Mouse (Mus musculus) forebrain, postnatal 0 days (tissue): Measurements from ENCODE around the gene Gm37240. TPM values are rescaled to one million over a fixed set of nuclear protein-coding genes. Genes with fewer than 3 reads are reported as not detected.

ENCODE experiments used
- ATAC-seq: fragments of 200-750 bp; cut with Nextera tagmentation; 2 replicates; pipeline ENCODE4 v1.8.0; 2017; ENCODE audit warnings: mild to moderate bottlenecking, moderate library complexity
- DNase-seq: peaks from one replicate; pipeline ENCODE4 v3.0.0-alpha.2; 2015
- H3K27ac ChIP-seq: fragments of 300-500 bp; sonication (generic); 2 replicates; pipeline ENCODE4 v1.5.1; 2014; ENCODE audit warnings: low read depth, mild to moderate bottlenecking, antibody characterized with exemption, low read length, moderate library complexity, mixed read lengths
- H3K27me3 ChIP-seq: fragments of 300-500 bp; sonication (generic); 2 replicates; pipeline ENCODE4 v1.6.1; 2014; ENCODE audit warnings: mild to moderate bottlenecking, low read length, mixed read lengths; ENCODE audit not compliant: insufficient read depth
- H3K36me3 ChIP-seq: fragments of 300-500 bp; sonication (generic); 2 replicates; pipeline ENCODE4 v1.6.1; 2014; ENCODE audit warnings: mild to moderate bottlenecking, moderate library complexity; ENCODE audit not compliant: insufficient read depth
- H3K4me1 ChIP-seq: fragments of 300-500 bp; sonication (generic); 2 replicates; pipeline ENCODE4 v1.6.1; 2014; ENCODE audit warnings: antibody characterized with exemption; ENCODE audit not compliant: insufficient read depth
- H3K4me2 ChIP-seq: fragments of 300-500 bp; sonication (generic); 2 replicates; pipeline ENCODE4 v1.6.1; 2014; ENCODE audit warnings: low read depth, mild to moderate bottlenecking, moderate library complexity
- H3K4me3 ChIP-seq: fragments of 300-500 bp; sonication (generic); 2 replicates; pipeline ENCODE4 v1.5.1; 2014; ENCODE audit warnings: low read depth, low read length, mixed read lengths
- H3K9ac ChIP-seq: fragments of 300-500 bp; sonication (generic); 2 replicates; pipeline ENCODE4 v1.6.1; 2014; ENCODE audit warnings: mild to moderate bottlenecking
- H3K9me3 ChIP-seq: fragments of 300-500 bp; sonication (generic); 2 replicates; pipeline ENCODE4 v1.6.1; 2016; ENCODE audit warnings: low read length
- CTCF ChIP-seq: sonication (generic); IDR thresholded peaks from 2 replicates; pipeline ENCODE4 v1.5.1; 2016; ENCODE audit warnings: antibody characterized with exemption, control low read depth, low read depth
- WGBS: fragments of 180-500 bp; shearing (Covaris S2); extraction: QIAGEN DNeasy Blood & Tissue Kit; methylation state at CpG from one replicate; pipeline ENCODE4 v1.1.7; 2014; 5-methylcytosine and 5-hydroxymethylcytosine counted together
- polyA plus RNA-seq: library from polyadenylated mRNA; unstranded; fragments of >200 nt; fragmentation: Nextera tagmentation; extraction: Ambion mirVana; gene quantifications from 2 replicates; pipeline ENCODE4 v1.2.1, GENCODE M21; 2015
- total RNA-seq: library from RNA; depleted of rRNA; stranded (reverse); fragments of >200 nt; gene quantifications from 2 replicates; pipeline ENCODE4 v1.2.3, GENCODE M21; 2014

Gm37240 gene
- total and polyA plus RNA-seq, 2 experiments from 2014 or later: 0.67 to 1.2 TPM

DNA sequence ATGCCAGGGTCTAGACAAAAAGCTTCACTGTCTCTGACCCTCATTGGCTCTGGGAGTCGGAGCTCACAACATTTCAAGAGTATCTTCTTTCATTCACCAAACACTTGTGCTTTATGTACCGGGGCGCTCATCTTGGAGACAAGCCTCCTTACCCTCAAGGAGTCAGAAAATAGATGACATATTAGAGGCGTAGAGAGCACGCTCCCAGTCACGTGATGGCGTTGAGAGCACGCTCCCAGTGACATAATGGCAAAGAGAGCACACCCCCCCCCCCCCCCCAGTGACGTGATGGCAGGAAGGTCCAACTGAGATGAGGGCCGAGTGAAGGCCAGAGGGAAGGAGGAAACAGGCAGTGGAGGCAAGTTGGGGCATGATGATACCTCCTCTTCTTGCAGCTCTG is 517.5 kb downstream of the Gm37240 start:
- 91% methylated on average over 9 of the region's 10 CpGs for WGBS
- no peak overlapping the region for H3K4me3 ChIP-seq
- H3K9ac ChIP-seq: no peak overlapping the region
- no peaks in the 10 kb centered on the region for H3K9me3 ChIP-seq
- ATAC-seq (no peak), DNase-seq (no peak)
- no peak for TF ChIP-seq CTCF
- H3K4me2 ChIP-seq: no peak overlapping the region
- H3K27ac ChIP-seq: 0 out of 2 replicates have a peak overlapping the region, but pooled peaks have one; percentile 9
- H3K36me3 ChIP-seq: no peaks in the 10 kb centered on the region
- H3K4me1 ChIP-seq: peaks cover 6% of the 10 kb centered on the region; the same call in 1 of the 2 replicates
- no peaks in the 10 kb centered on the region for H3K27me3 ChIP-seq

DNA sequence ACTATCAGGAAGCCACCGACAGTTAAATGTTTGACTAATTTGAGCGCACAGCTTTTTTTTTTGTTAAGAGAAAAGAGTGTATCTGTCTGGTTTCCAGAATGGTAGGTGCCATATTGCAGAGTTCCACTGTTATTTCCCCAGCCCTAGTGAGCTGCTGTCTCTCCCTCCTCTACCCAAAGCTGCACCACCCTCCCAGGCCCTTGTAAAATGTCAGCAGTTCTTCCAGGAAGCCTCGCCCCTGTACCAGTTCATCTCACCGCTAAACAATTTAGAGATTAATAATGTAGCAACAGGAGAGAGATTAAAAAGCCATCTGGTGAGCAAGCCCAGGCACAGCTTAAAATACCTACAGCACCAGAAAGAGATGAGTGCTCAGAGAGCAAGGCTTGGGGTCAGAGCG is 518.2 kb downstream of the Gm37240 start:
- H3K27me3 ChIP-seq: no peaks in the 10 kb centered on the region
- H3K9me3 ChIP-seq: no peaks in the 10 kb centered on the region
- H3K27ac ChIP-seq: peak overlapping the region; percentile 64
- H3K9ac ChIP-seq: no peak overlapping the region
- H3K4me1 ChIP-seq: peaks cover 6% of the 10 kb centered on the region; the same call in 1 of the 2 replicates
- TF ChIP-seq CTCF: no peak
- H3K36me3 ChIP-seq: no peaks in the 10 kb centered on the region
- DNase-seq: no peak
- no peak overlapping the region for H3K4me2 ChIP-seq
- no peak overlapping the region for H3K4me3 ChIP-seq
- 74% methylated on average over 5 of the region's 5 CpGs for WGBS
- ATAC-seq: peak; percentile 70

DNA sequence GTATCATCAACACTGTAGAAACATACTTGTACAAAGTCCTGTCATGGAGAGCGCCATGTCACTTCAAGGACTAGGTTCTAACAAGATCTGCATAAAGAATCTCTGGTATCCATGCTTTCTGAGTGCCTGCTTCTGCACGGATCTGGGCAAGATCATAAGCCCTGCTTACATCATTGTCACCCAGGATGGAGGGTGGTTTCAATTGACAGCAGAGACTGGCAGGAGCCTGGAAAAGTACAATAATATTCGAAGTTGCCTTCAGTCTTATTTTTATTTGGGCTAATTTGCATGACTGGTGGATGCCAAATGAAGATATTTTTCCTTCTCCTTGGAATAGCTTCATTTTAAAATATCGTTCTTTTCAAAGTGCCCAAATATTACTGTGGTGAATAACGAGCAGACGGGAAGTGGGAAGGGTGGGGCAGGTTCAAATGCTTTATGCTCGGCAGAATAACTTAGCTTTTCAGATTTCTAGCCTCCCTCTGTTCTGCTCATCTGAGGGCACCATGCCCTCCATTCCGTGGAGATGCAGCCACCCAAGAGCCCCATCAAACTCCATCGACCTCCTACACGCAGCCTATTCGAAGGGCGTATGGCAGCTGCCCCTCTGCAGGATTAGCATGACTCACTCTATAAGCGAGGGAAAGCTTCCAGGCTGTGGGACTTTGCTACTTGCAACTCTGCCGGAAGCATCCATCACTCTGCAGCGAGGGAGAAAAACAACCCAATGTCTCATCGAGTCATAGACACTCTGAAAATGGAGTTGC is 518.8 kb downstream of the Gm37240 start:
- no peaks in the 10 kb centered on the region for H3K27me3 ChIP-seq
- no peak overlapping the region for H3K9ac ChIP-seq
- DNase-seq (peak; percentile 54), ATAC-seq (peak; percentile 81)
- H3K4me2 ChIP-seq: no peak overlapping the region
- peaks cover 6% of the 10 kb centered on the region; the same call in 1 of the 2 replicates for H3K4me1 ChIP-seq
- no peaks in the 10 kb centered on the region for H3K36me3 ChIP-seq
- 54% methylated on average over 16 of the region's 16 CpGs for WGBS
- H3K4me3 ChIP-seq: no peak overlapping the region
- peak overlapping the region; percentile 64 for H3K27ac ChIP-seq
- TF ChIP-seq CTCF: no peak
- no peaks in the 10 kb centered on the region for H3K9me3 ChIP-seq

DNA sequence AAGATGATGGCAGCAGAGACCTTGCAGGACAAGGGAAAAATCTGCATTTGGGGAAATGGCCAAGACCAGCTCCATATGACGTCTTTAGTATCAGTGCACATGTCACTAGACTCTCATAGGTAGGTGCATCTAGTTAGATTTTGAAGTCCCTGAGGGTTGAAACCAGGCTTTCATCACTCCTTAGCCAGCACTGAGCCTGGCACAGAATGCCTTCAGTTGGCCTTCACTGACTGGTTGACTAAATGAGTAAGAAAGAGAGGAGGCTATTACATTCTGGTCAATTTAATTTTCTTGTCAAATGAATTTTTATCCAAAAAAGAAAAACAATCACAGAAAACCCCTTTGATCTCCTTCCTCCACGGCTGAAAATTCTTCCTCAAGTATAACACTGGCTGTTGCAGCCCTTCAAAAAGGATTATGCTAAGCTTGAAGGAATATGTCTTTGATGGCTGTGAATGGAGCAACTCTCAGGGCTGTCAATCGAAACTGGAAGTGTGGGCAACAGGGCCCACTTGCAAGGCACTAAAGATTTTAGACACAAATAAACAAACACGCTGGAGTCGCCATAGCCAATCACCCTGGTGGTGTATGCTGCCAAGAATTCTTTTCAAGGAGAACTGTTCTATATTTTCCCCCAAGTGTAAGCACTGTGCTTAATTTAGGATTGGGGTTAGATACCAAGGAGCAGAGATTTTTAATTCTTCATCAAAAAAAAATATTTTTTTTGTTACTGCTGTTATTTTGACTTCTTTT is 522.6 kb downstream of the Gm37240 start:
- Histone ChIP-seq H3K36me3 (no peaks in the 10 kb centered on the region), H3K9ac (no peak overlapping the region), H3K27me3 (no peaks in the 10 kb centered on the region), H3K9me3 (no peaks in the 10 kb centered on the region), H3K4me3 (no peak overlapping the region), H3K4me1 (peaks cover 6% of the 10 kb centered on the region; the same call in 1 of the 2 replicates), H3K27ac (no peak overlapping the region), H3K4me2 (no peak overlapping the region)
- TF ChIP-seq CTCF: no peak
- DNase-seq: no peak
- 37% methylated on average over 5 of the region's 5 CpGs for WGBS
- no peak for ATAC-seq

DNA sequence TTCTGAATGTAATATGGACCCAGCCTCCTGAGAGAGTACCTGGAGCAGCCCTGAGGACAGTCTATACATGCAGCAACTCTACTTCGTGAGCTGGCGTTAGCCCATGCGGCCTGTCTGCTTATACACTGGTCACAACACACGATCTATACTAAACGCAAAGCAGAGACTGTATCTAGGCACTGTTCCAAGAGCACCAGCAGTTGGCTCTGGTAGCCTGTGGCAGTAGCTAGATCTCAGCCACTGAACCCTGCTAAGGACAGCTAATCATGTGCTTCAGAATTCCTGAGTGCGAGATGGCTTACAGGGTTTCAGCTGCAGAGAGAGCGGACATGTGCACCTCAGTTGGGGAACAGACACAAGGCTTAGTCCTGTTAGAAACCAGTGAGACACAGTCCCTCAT is 524.4 kb downstream of the Gm37240 start:
- ATAC-seq (peak; percentile 42; the same call in 1 of the 2 replicates), DNase-seq (peak; percentile 24)
- 70% methylated on average over 7 of the region's 7 CpGs for WGBS
- no peaks in the 10 kb centered on the region for H3K4me1 ChIP-seq
- no peak overlapping the region for H3K4me3 ChIP-seq
- no peaks in the 10 kb centered on the region for H3K27me3 ChIP-seq
- no peaks in the 10 kb centered on the region for H3K36me3 ChIP-seq
- H3K9me3 ChIP-seq: no peaks in the 10 kb centered on the region
- TF ChIP-seq CTCF: no peak
- H3K9ac ChIP-seq: no peak overlapping the region
- no peak overlapping the region for H3K27ac ChIP-seq
- H3K4me2 ChIP-seq: no peak overlapping the region

DNA sequence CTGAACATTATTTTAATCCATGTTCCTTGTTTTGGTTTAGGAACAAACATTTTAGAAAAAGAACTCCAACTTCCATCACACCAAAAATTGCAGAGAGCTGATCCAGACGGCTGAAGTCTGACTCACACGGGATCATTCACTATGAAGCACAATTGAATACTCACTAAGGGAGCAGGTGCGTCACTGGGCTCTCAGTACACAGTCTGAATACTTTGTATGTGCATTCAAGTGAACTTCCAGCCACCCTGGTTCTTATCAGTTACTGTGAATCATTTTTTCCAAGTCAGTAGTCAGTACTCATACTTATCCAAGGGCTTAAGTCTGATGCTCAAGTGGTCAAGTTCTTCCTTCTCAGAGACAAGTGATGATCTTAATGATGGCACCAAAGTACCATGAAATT is 530.9 kb downstream of the Gm37240 start:
- Histone ChIP-seq H3K4me1 (no peaks in the 10 kb centered on the region), H3K4me3 (no peak overlapping the region), H3K27me3 (no peaks in the 10 kb centered on the region), H3K36me3 (no peaks in the 10 kb centered on the region), H3K9me3 (no peaks in the 10 kb centered on the region), H3K4me2 (no peak overlapping the region), H3K27ac (no peak overlapping the region), H3K9ac (no peak overlapping the region)
- no peak for DNase-seq
- ATAC-seq: no peak
- 76% methylated on average over 3 of the region's 3 CpGs for WGBS
- TF ChIP-seq CTCF: no peak

DNA sequence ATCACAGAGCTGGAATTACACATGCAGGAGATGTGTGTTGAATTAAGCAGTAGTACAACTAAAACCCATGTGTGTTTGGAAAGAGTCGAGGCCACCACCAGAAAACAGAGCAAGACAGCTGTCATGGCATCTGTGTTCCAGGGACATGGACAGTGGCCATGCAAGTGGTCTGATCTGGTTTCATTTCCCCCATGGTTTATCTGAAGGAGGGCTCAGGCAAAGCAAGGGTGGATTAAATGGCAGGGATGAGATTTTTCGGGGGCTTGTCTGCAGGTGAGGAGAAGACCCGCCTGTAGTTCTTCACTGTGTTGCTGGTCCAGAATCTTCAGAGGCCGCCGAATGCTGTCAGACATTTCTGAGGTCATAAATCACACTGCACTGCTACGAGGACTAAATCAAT is 539.3 kb downstream of the Gm37240 start:
- H3K4me2 ChIP-seq: no peak overlapping the region
- H3K27me3 ChIP-seq: no peaks in the 10 kb centered on the region
- 84% methylated on average over 6 of the region's 6 CpGs for WGBS
- H3K4me1 ChIP-seq: no peaks in the 10 kb centered on the region
- H3K9me3 ChIP-seq: no peaks in the 10 kb centered on the region
- H3K36me3 ChIP-seq: no peaks in the 10 kb centered on the region
- H3K27ac ChIP-seq: no peak overlapping the region
- TF ChIP-seq CTCF: no peak
- DNase-seq (no peak), ATAC-seq (no peak)
- H3K9ac ChIP-seq: no peak overlapping the region
- H3K4me3 ChIP-seq: no peak overlapping the region
